Mouse (Mus musculus): ENCODE results near the gene Alpi. TPM values are rescaled to one million over a fixed set of nuclear protein-coding genes. Genes with fewer than 3 reads are reported as not detected.

Gene Alpi
- not detected in 2 replicates for polyA plus RNA-seq (2015; fragmentation: Nextera tagmentation; extraction: Ambion mirVana)

GRCm38 (mm10) chr1:87101411-87101810, at the start of gene Alpi:
Gene Alpi, minus strand, starts transcription at chr1:87101606.
- H3K36me3 ChIP-seq: no peaks in the 10 kb centered on the region
- H3K4me2 ChIP-seq: no peak within 1 kb of the TSS
- H3K9ac ChIP-seq: no peak within 1 kb of the TSS
- no peak for ATAC-seq (replicated peaks; ENCODE audit: insufficient number of reproducible peaks, insufficient read depth, low FRiP score, low read depth)
- 78% methylated on average over 1 of the region's 1 CpGs for WGBS
- H3K4me1 ChIP-seq (replicated peaks): peaks cover 4% of the 10 kb centered on the region
- H3K27me3 ChIP-seq: peaks cover 32% of the 10 kb centered on the region
- H3K27ac ChIP-seq: no peak within 1 kb of the TSS
- H3K9me3 ChIP-seq (replicated peaks): no peaks in the 10 kb centered on the region
- H3K4me3 ChIP-seq: no peak within 1 kb of the TSS

GRCm38 (mm10) chr1:87149422-87149821, 48.0 kb upstream of the Alpi start:
- peaks cover 81% of the 10 kb centered on the region for H3K27me3 ChIP-seq
- no peak overlapping the region for H3K9ac ChIP-seq

GRCm38 (mm10) chr1:87143141-87143540, 41.7 kb upstream of the Alpi start:
- no peak overlapping the region for H3K4me2 ChIP-seq
- H3K36me3 ChIP-seq: no peaks in the 10 kb centered on the region
- H3K4me3 ChIP-seq: no peak overlapping the region
- whole genome bisulfite sequencing: 72% methylated on average over 10 of the region's 10 CpGs
- no peak for ATAC-seq (replicated peaks; ENCODE audit: insufficient number of reproducible peaks, insufficient read depth, low FRiP score, low read depth)
- H3K9me3 ChIP-seq (replicated peaks): no peaks in the 10 kb centered on the region
- H3K9ac ChIP-seq: no peak overlapping the region
- H3K27me3 ChIP-seq: peaks cover 26% of the 10 kb centered on the region
- H3K4me1 ChIP-seq (replicated peaks): no peaks in the 10 kb centered on the region
- H3K27ac ChIP-seq: no peak overlapping the region

More at GRCm38 (mm10) chr1:87149422-87149821, 48.0 kb upstream of the Alpi start:
- H3K4me3 ChIP-seq: no peak overlapping the region
- no peak overlapping the region for H3K4me2 ChIP-seq
- WGBS: 28% methylated on average over 13 of the region's 13 CpGs
- H3K4me1 ChIP-seq (replicated peaks): peaks cover 9% of the 10 kb centered on the region
- H3K9me3 ChIP-seq (replicated peaks): no peaks in the 10 kb centered on the region
- no peak for ATAC-seq (replicated peaks; ENCODE audit: insufficient number of reproducible peaks, insufficient read depth, low FRiP score, low read depth)
- no peaks in the 10 kb centered on the region for H3K36me3 ChIP-seq
- H3K27ac ChIP-seq: no peak overlapping the region

DNA sequence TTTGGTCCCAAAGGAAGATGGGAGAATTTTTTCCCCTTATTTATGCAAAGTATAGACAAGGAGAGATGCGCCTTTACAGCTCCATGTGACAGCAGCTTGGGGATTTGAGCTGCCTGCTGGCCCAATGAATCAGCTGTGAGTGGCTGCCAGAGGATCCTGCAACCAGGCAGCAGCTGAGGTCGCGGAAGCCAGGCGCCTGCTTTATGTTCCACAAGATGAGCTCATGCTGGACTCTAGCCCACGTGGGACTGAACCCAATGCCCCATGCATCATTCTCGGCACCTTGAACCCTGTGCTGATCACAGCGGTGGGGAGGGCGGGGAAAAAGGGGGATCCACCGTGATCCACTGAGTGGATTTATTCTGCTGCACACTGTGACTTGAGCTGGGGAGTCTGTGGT, 41.0 kb upstream of the Alpi start:
- no peak for ATAC-seq (replicated peaks; ENCODE audit: insufficient number of reproducible peaks, insufficient read depth, low FRiP score, low read depth)
- 69% methylated on average over 9 of the region's 9 CpGs for WGBS
- no peak overlapping the region for H3K4me3 ChIP-seq

GRCm38 (mm10) chr1:87141550-87141949, 40.1 kb upstream of the Alpi start:
- Histone ChIP-seq H3K27ac (no peak overlapping the region), H3K36me3 (no peaks in the 10 kb centered on the region), H3K9me3 (replicated peaks) (no peaks in the 10 kb centered on the region), H3K4me2 (no peak overlapping the region), H3K4me1 (replicated peaks) (no peaks in the 10 kb centered on the region), H3K27me3 (peaks cover 19% of the 10 kb centered on the region), H3K9ac (no peak overlapping the region), H3K4me3 (no peak overlapping the region)
- no peak for ATAC-seq (replicated peaks; ENCODE audit: insufficient number of reproducible peaks, insufficient read depth, low FRiP score, low read depth)
- 79% methylated on average over 4 of the region's 4 CpGs for WGBS

More for the DNA sequence above, 41.0 kb upstream of the Alpi start:
- H3K9me3 ChIP-seq (replicated peaks): no peaks in the 10 kb centered on the region
- no peaks in the 10 kb centered on the region for H3K4me1 ChIP-seq (replicated peaks)
- no peak overlapping the region for H3K9ac ChIP-seq
- no peak overlapping the region for H3K27ac ChIP-seq
- H3K4me2 ChIP-seq: no peak overlapping the region
- H3K36me3 ChIP-seq: no peaks in the 10 kb centered on the region
- peaks cover 23% of the 10 kb centered on the region for H3K27me3 ChIP-seq

DNA sequence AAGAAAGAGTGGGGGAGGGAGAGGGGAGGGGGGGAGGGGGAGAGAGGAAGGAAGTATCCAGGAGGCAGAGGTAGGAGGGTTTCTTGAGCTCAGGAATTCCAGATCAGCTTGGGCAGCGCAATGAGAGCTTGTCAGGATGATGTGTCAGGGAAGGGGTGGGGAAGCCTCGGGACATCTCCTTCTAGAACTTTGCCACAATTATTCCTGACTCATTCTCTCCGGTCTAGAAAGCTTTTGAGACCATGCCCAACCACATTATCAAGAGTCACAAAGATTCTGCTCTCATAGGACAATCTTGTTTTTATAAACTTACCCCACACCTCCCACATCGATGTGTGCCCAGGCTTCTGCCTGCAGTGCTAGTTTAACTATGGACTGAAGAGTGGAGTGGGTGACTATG, 30.4 kb upstream of the Alpi start:
- Histone ChIP-seq H3K4me1 (replicated peaks) (no peaks in the 10 kb centered on the region; the same call in 1 of the 2 replicates), H3K27me3 (peaks cover 29% of the 10 kb centered on the region), H3K9ac (no peak overlapping the region), H3K27ac (no peak overlapping the region), H3K36me3 (no peaks in the 10 kb centered on the region), H3K4me3 (no peak overlapping the region), H3K9me3 (replicated peaks) (no peaks in the 10 kb centered on the region), H3K4me2 (no peak overlapping the region)
- ATAC-seq (replicated peaks; ENCODE audit: insufficient number of reproducible peaks, insufficient read depth, low FRiP score, low read depth): no peak
- 71% methylated on average over 4 of the region's 4 CpGs for WGBS

DNA sequence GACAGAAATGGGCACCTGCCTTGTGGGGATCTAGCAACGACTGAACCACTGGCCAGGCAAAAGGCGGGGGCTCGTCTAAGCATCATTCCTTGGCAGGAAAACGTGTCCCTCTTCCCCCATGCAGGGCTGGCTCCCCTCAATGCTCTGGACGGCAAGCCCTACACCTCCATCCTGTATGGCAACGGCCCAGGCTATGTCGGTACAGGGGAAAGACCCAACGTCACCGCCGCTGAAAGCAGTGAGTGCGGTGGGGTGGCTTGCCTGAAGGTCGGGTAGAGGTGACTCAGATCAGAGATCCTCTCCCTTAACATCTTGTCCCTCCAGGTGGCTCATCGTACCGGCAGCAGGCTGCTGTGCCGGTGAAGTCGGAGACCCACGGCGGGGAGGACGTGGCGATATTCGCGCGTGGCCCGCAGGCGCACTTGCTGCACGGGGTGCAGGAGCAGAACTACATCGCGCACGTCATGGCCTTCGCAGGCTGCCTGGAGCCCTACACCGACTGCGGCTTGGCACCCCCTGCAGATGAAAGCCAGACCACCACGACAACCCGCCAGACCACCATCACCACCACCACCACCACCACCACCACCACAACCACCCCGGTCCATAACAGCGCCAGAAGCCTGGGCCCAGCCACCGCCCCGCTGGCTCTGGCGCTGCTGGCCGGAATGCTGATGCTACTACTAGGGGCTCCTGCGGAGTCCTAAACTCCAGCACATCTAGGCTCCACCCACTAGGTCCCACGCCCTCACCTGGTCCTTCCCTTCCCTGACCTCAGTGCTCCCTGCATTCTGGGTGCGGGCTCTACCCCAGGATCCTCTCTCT, 26.0 kb upstream of the Alpi start:
- peak overlapping the region; percentile 51 for H3K4me2 ChIP-seq

DNA sequence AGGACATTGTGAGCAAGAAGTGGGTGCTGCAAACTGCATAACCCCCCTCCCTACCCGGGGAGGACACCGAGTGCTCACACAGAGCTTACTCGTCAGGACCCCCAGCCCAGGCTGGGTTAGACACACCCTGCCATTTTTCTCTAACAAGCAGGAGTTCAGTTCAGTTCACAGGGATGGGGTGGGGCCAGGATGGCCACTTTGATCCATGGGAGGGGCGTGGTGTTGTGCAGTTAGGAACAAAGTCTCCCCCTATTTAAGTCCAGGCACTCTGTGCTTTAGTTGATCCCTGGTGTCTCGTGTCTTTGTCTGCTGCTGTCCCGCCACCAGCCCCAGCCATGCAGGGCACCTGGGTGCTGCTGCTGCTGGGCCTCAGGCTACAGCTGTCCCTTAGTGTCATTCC, 23.3 kb upstream of the Alpi start, which contains the start of gene Akp3:
Gene Akp3, plus strand, starts transcription at position 301 of the 400 bp plus-strand sequence.
- Histone ChIP-seq H3K36me3 (no peaks in the 10 kb centered on the region), H3K27me3 (peaks cover 35% of the 10 kb centered on the region), H3K4me1 (replicated peaks) (no peaks in the 10 kb centered on the region; the same call in 1 of the 2 replicates), H3K4me3 (no peak within 1 kb of the TSS), H3K9me3 (replicated peaks) (no peaks in the 10 kb centered on the region), H3K27ac (no peak within 1 kb of the TSS), H3K4me2 (no peak within 1 kb of the TSS), H3K9ac (no peak within 1 kb of the TSS)
- ATAC-seq (replicated peaks; ENCODE audit: insufficient number of reproducible peaks, insufficient read depth, low FRiP score, low read depth): no peak
- 76% methylated on average over 6 of the region's 6 CpGs for WGBS

More for the DNA sequence above, 26.0 kb upstream of the Alpi start:
- H3K9ac ChIP-seq: no peak overlapping the region
- H3K9me3 ChIP-seq (replicated peaks): no peaks in the 10 kb centered on the region
- peak overlapping the region; percentile 23 for H3K4me3 ChIP-seq
- no peaks in the 10 kb centered on the region; the same call in 1 of the 2 replicates for H3K4me1 ChIP-seq (replicated peaks)
- no peaks in the 10 kb centered on the region for H3K36me3 ChIP-seq
- no peak overlapping the region for H3K27ac ChIP-seq
- 11% methylated on average over 43 of the region's 43 CpGs for WGBS
- peaks cover 38% of the 10 kb centered on the region for H3K27me3 ChIP-seq
- no peak for ATAC-seq (replicated peaks; ENCODE audit: insufficient number of reproducible peaks, insufficient read depth, low FRiP score, low read depth)

DNA sequence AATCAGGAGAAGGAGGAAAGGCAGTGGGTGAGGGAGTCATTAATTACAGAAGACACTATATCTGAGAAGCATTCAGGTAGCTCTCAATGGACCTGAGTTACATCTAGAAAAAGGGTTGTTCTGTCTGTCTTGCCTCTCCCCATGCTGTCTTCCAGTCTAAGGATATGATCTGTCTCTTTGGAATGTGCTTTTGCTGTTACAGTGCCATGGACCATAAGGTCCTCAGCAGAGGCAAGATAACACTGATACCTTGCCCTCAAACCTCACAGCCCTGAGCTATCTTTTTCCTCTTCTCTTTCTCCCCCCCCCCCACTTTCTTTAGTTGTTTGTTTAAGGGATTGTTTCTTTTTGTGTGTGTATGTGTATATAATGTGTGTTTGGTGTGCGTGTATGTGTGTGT, 13.4 kb upstream of the Alpi start:
- 80% methylated on average over 1 of the region's 1 CpGs for WGBS
- H3K4me2 ChIP-seq: no peak overlapping the region
- H3K4me3 ChIP-seq: no peak overlapping the region
- no peak for ATAC-seq (replicated peaks; ENCODE audit: insufficient number of reproducible peaks, insufficient read depth, low FRiP score, low read depth)
- H3K9me3 ChIP-seq (replicated peaks): no peaks in the 10 kb centered on the region
- no peaks in the 10 kb centered on the region for H3K27me3 ChIP-seq
- no peaks in the 10 kb centered on the region for H3K36me3 ChIP-seq
- H3K4me1 ChIP-seq (replicated peaks): no peaks in the 10 kb centered on the region
- H3K9ac ChIP-seq: no peak overlapping the region
- H3K27ac ChIP-seq: no peak overlapping the region

GRCm38 (mm10) chr1:87111719-87112354, 10.4 kb upstream of the Alpi start:
- no peak for ATAC-seq (replicated peaks; ENCODE audit: insufficient number of reproducible peaks, insufficient read depth, low FRiP score, low read depth)
- H3K9ac ChIP-seq: no peak overlapping the region
- no peak overlapping the region for H3K4me2 ChIP-seq
- no peaks in the 10 kb centered on the region for H3K4me1 ChIP-seq (replicated peaks)
- WGBS: 38% methylated on average over 9 of the region's 9 CpGs
- no peak overlapping the region for H3K27ac ChIP-seq
- H3K27me3 ChIP-seq: no peaks in the 10 kb centered on the region
- H3K9me3 ChIP-seq (replicated peaks): no peaks in the 10 kb centered on the region
- H3K36me3 ChIP-seq: no peaks in the 10 kb centered on the region
- H3K4me3 ChIP-seq: no peak overlapping the region

DNA sequence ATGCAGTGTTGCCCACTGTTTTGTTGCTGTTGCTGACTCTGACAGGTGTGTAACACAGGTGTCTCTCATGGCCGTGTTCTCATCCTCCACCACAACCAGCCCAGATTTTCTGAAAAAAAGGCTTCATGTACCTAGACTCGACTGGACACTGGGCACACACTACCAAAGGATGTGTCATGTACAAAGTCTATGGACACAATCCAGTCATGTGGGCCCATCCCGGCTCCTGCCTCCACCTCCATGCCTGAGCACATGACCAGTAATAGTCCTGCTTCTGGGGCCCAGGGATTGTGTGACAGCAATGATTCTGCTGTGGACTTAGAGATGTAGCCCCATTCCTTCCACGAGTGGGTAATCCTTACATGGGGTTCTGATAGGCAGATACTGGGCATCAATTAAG, 7.2 kb upstream of the Alpi start:
- Histone ChIP-seq H3K4me3 (no peak overlapping the region), H3K4me2 (no peak overlapping the region), H3K9me3 (replicated peaks) (no peaks in the 10 kb centered on the region), H3K27ac (no peak overlapping the region), H3K9ac (no peak overlapping the region), H3K27me3 (no peaks in the 10 kb centered on the region), H3K4me1 (replicated peaks) (no peaks in the 10 kb centered on the region), H3K36me3 (no peaks in the 10 kb centered on the region)
- ATAC-seq (replicated peaks; ENCODE audit: insufficient number of reproducible peaks, insufficient read depth, low FRiP score, low read depth): no peak
- WGBS: 82% methylated on average over 4 of the region's 4 CpGs
